Mouse (Mus musculus): ENCODE data around the gene Mylip.

DNA sequence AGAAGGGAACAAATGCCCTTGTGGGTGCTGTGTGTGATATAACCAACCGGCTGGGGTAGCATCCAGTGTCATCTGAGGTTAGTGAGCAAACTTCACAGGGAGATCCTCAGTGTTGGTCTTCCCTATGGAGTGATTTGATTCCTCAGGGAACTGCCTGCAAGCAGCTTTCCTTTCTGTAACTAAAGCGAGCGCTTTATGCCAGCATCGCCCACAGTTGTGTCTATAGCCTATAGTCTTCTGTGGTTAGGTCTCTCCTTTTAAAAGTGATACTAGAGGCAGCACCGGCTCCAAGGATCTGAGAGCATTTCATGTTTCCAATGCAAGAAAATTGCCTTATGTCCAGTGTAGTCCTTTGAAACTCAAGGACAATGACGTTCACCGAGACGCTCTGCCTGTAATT is 54.7 kb downstream of the Mylip start:
- TF ChIP-seq CTCF (conservative IDR thresholded peaks at IDR 0.05; ENCODE audit: low read length) (no peak), NANOG (IDR thresholded peaks at IDR 0.05; ENCODE audit: borderline replicate concordance, low read length) (no peak)

All from E14TG2a.4 (cell line).